In the genomic region with DNA sequence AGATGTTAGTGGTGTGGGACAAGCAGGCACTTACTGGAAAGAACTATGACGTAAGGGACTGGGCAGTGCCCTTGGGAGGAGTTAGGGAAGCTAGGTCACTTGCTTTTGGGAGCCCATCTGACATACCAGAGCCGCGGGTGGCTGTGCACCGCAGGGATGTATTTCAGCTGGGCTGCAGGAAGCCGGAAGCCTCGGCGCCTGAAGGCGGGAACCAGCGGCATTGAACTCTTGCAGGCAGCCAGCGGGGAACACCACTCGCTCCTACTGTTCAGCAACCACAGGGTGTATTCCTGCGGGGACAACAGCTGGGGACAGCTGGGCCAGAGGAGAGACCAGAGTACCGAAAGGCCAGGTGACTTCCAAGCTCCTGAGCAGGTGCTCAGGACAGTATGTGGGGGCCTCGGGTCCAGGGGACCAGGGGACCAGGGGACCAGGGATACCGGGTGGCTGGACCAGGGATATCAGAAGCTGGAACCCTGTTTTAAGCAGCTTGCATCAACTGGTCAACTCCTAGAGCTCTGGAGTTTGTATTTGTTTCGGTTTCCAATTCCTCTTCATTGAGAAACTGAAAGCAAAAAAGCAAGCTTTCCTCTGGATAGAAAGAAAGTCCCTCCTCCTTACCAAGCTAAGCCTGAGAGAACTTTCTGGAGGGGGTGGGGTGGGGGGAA, we compare ENCODE assay signal across 8 mouse cellular contexts. TPM values are rescaled to one million over a fixed set of nuclear protein-coding genes. Genes with fewer than 3 reads are reported as not detected.
DNase-seq lines count a peak whose midpoint lies in the region; ATAC-seq and TF ChIP-seq lines count a peak whose summit lies in the region.

A gene (plus strand): TSS at position 120 of the 668 bp plus-strand sequence.

- DNase-seq in layer of hippocampus, adult 11-12 months (ENCODE audit: low spot score): peak; percentile 54
- no peak for DNase-seq in layer of hippocampus, adult 9-10 months (ENCODE audit: low spot score)
- DNase-seq in embryonic facial prominence, embryonic 10.5 days (ENCODE audit: low spot score): peak; percentile 72
- DNase-seq in kidney, adult 11 months: peak; percentile 75
- peak; percentile 51 for DNase-seq in midbrain, embryonic 14.5 days
- DNase-seq in spleen, adult 2 months (ENCODE audit: low read depth in 1 of 2, low spot score in 2 of 2): peak; percentile 49 to 63

- 3% methylated on average over 16 of the region's 16 CpGs for WGBS in embryonic facial prominence, embryonic 10.5 days
- WGBS in limb, embryonic 12.5 days: 5% methylated on average over 16 of the region's 16 CpGs
- 2% methylated on average over 16 of the region's 16 CpGs for WGBS in midbrain, embryonic 14.5 days
- WGBS in spleen, adult 2 months: under 1% methylated on average over 16 of the region's 16 CpGs

- H3K27me3 ChIP-seq in embryonic facial prominence, embryonic 10.5 days (replicated peaks; ENCODE audit: low read depth, poor library complexity, severe bottlenecking): no peaks in the 10 kb centered on the region
- H3K27me3 ChIP-seq in limb, embryonic 12.5 days: no peaks in the 10 kb centered on the region
- H3K27me3 ChIP-seq in midbrain, embryonic 14.5 days (ENCODE audit: control insufficient read depth, insufficient read depth, low read length): no peaks in the 10 kb centered on the region
- H3K27me3 ChIP-seq in spleen, adult 2 months (ENCODE audit: control insufficient read depth, insufficient read depth, low read length): no peaks in the 10 kb centered on the region

- no peak for TF ChIP-seq CTCF in spleen, adult 2 months (IDR thresholded peaks at IDR 0.05; ENCODE audit: extremely low read depth, insufficient read depth, insufficient read length, insufficient replicate concordance)

- no peaks in the 10 kb centered on the region for H3K9me3 ChIP-seq in embryonic facial prominence, embryonic 10.5 days
- no peaks in the 10 kb centered on the region for H3K9me3 ChIP-seq in limb, embryonic 12.5 days
- no peaks in the 10 kb centered on the region for H3K9me3 ChIP-seq in midbrain, embryonic 14.5 days (ENCODE audit: control insufficient read depth, low read length)

- no peaks in the 10 kb centered on the region for H3K36me3 ChIP-seq in embryonic facial prominence, embryonic 10.5 days (replicated peaks)
- H3K36me3 ChIP-seq in limb, embryonic 12.5 days: no peaks in the 10 kb centered on the region
- no peaks in the 10 kb centered on the region for H3K36me3 ChIP-seq in midbrain, embryonic 14.5 days (ENCODE audit: control insufficient read depth, insufficient read depth, low read length)
- H3K36me3 ChIP-seq in spleen, adult 2 months (ENCODE audit: control insufficient read depth, insufficient read depth, low read length): no peaks in the 10 kb centered on the region; the same call in 1 of the 2 replicates

- peak; percentile 26; the same call in 1 of the 2 replicates for TF ChIP-seq POLR2A in spleen, adult 2 months (IDR thresholded peaks at IDR 0.05; ENCODE audit: low read depth, low read length)

- peak; percentile 98 for ATAC-seq in granulocyte monocyte progenitor cell, adult 5-6 weeks (replicated peaks; ENCODE audit: poor library complexity, severe bottlenecking)
- ATAC-seq in limb, embryonic 12.5 days (ENCODE audit: insufficient number of reproducible peaks, insufficient read depth, low FRiP score, low TSS enrichment, low read depth): peak; percentile 68
- peak; percentile 62 for ATAC-seq in midbrain, embryonic 14.5 days (ENCODE audit: low FRiP score, low TSS enrichment)

- H3K27ac ChIP-seq in embryonic facial prominence, embryonic 10.5 days (replicated peaks): peak within 1 kb of the TSS; percentile 81
- H3K27ac ChIP-seq in limb, embryonic 12.5 days: peak within 1 kb of the TSS; percentile 37; the same call in 1 of the 2 replicates
- H3K27ac ChIP-seq in midbrain, embryonic 14.5 days (replicated peaks; ENCODE audit: low read depth, low read length): no peak within 1 kb of the TSS
- peak within 1 kb of the TSS; percentile 95 for H3K27ac ChIP-seq in spleen, adult 2 months (ENCODE audit: insufficient read depth, low read length)

- H3K9ac ChIP-seq in limb, embryonic 12.5 days (replicated peaks): peak within 1 kb of the TSS; percentile 63
- H3K9ac ChIP-seq in midbrain, embryonic 14.5 days (replicated peaks; ENCODE audit: low read length): peak within 1 kb of the TSS; percentile 43

- H3K4me3 ChIP-seq in embryonic facial prominence, embryonic 10.5 days: peak within 1 kb of the TSS; percentile 56
- peak within 1 kb of the TSS; percentile 47 for H3K4me3 ChIP-seq in limb, embryonic 12.5 days (replicated peaks)
- peak within 1 kb of the TSS; percentile 31 for H3K4me3 ChIP-seq in midbrain, embryonic 14.5 days (replicated peaks; ENCODE audit: low read depth, low read length)
- peak within 1 kb of the TSS; percentile 76 for H3K4me3 ChIP-seq in spleen, adult 2 months (ENCODE audit: extremely low read depth, insufficient read depth, insufficient read length)

- H3K4me2 ChIP-seq in limb, embryonic 12.5 days: peak within 1 kb of the TSS; percentile 78
- peak within 1 kb of the TSS; percentile 54 for H3K4me2 ChIP-seq in midbrain, embryonic 14.5 days (ENCODE audit: low read length)

- H3K4me1 ChIP-seq in embryonic facial prominence, embryonic 10.5 days: peaks cover 6% of the 10 kb centered on the region; the same call in 1 of the 2 replicates
- peaks cover 5% of the 10 kb centered on the region; the same call in 1 of the 2 replicates for H3K4me1 ChIP-seq in limb, embryonic 12.5 days (replicated peaks)
- H3K4me1 ChIP-seq in midbrain, embryonic 14.5 days (ENCODE audit: control insufficient read depth, insufficient read depth, low read length): peaks cover 6% of the 10 kb centered on the region; the same call in 1 of the 2 replicates
- H3K4me1 ChIP-seq in spleen, adult 2 months (ENCODE audit: control insufficient read depth, insufficient read depth, insufficient read length): no peaks in the 10 kb centered on the region

RNA-seq across cellular contexts. Expression of the gene that starts here (rescaled TPM):
- 3.1 and 3.2 TPM in 2 replicates for polyA plus RNA-seq in embryonic facial prominence, embryonic 10.5 days (2016; fragmentation: Nextera tagmentation; extraction: Ambion mirVana)
- 16.1 and 22.0 TPM in 2 replicates for total RNA-seq in granulocyte monocyte progenitor cell, adult 5-6 weeks (2014; fragmentation: Nextera tagmentation)
- total RNA-seq in granulocyte monocyte progenitor cell, adult 5-6 weeks (2017): 5.1 and 8.2 TPM in 2 replicates
- 2.6 and 3.0 TPM in 2 replicates for polyA plus RNA-seq in limb, embryonic 12.5 days (2016; fragmentation: Nextera tagmentation; extraction: Ambion mirVana)
- 0.89 and 1.5 TPM in 2 replicates for polyA plus RNA-seq in midbrain, embryonic 14.5 days (2014; fragmentation: Nextera tagmentation; extraction: Ambion mirVana)
- polyA plus RNA-seq in spleen, adult 2 months (2012; rRNA removed): 14.1 and 14.4 TPM in 2 replicates
